Mouse (Mus musculus) bone marrow macrophage, adult 2 months (primary cell): ENCODE results near the gene Abca2.

Source experiments
- CTCF ChIP-seq: IDR thresholded peaks from 2 replicates; pipeline ENCODE4 v1.5.1; 2012; ENCODE audit warnings: low read depth, mild to moderate bottlenecking, low read length, moderate library complexity
- POLR2A ChIP-seq: IDR thresholded peaks from 2 replicates; pipeline ENCODE4 v1.6.1; 2012; ENCODE audit warnings: mild to moderate bottlenecking, low read depth, low read length, borderline replicate concordance

- TF ChIP-seq POLR2A (no peak), CTCF (no peak)
Measured at GRCm38 (mm10) chr2:25456205-25456953, 27.9 kb downstream of the Abca2 start, which contains the start of gene Clic3.
